Mouse (Mus musculus): ENCODE results near the gene Cdk14. TPM values are rescaled to one million over a fixed set of nuclear protein-coding genes. Genes with fewer than 3 reads are reported as not detected.

The Cdk14 gene
- polyA plus RNA-seq, 1 experiment from 2014 or later = 37.8 TPM

GRCm38 (mm10) chr5:4893852-4894207 lies 526.3 kb downstream of the Cdk14 start:
- Histone ChIP-seq H3K9me3 (ENCODE audit: low read depth, low read length) (no peaks in the 10 kb centered on the region), H3K36me3 (ENCODE audit: insufficient read depth) (no peaks in the 10 kb centered on the region), H3K4me3 (ENCODE audit: low read depth, low read length) (no peak overlapping the region), H3K27ac (ENCODE audit: low read depth) (peak overlapping the region; percentile 66), H3K27me3 (ENCODE audit: insufficient read depth, low read length) (no peaks in the 10 kb centered on the region), H3K9ac (no peak overlapping the region), H3K4me1 (ENCODE audit: insufficient read depth) (no peaks in the 10 kb centered on the region), H3K4me2 (no peak overlapping the region)
- DNase-seq (peak; percentile 43), ATAC-seq (ENCODE audit: insufficient read depth) (peak; percentile 77)
- 62% methylated on average over 5 of the region's 5 CpGs for WGBS
- TF ChIP-seq CTCF (IDR thresholded peaks at IDR 0.05; ENCODE audit: low read depth) = no peak

GRCm38 (mm10) chr5:4893206-4893851 lies 526.8 kb downstream of the Cdk14 start:
- TF ChIP-seq CTCF (IDR thresholded peaks at IDR 0.05; ENCODE audit: low read depth) = no peak
- H3K9me3 ChIP-seq (ENCODE audit: low read depth, low read length) = no peaks in the 10 kb centered on the region
- 37% methylated on average over 5 of the region's 5 CpGs for WGBS
- peak; percentile 59 for DNase-seq
- no peaks in the 10 kb centered on the region for H3K4me1 ChIP-seq (ENCODE audit: insufficient read depth)
- peak overlapping the region; percentile 48; the same call in 1 of the 2 replicates for H3K27ac ChIP-seq (ENCODE audit: low read depth)
- H3K36me3 ChIP-seq (ENCODE audit: insufficient read depth) = no peaks in the 10 kb centered on the region
- no peak overlapping the region for H3K4me3 ChIP-seq (ENCODE audit: low read depth, low read length)
- no peak overlapping the region for H3K9ac ChIP-seq
- ATAC-seq (ENCODE audit: insufficient read depth) = peak; percentile 24
- no peaks in the 10 kb centered on the region for H3K27me3 ChIP-seq (ENCODE audit: insufficient read depth, low read length)
- H3K4me2 ChIP-seq = no peak overlapping the region

GRCm38 (mm10) chr5:4892734-4893133 lies 527.4 kb downstream of the Cdk14 start:
- ATAC-seq (ENCODE audit: insufficient read depth) = no peak
- TF ChIP-seq CTCF (IDR thresholded peaks at IDR 0.05; ENCODE audit: low read depth) = no peak
- 61% methylated on average over 4 of the region's 4 CpGs for WGBS
- Histone ChIP-seq H3K9ac (no peak overlapping the region), H3K9me3 (ENCODE audit: low read depth, low read length) (no peaks in the 10 kb centered on the region), H3K27me3 (ENCODE audit: insufficient read depth, low read length) (no peaks in the 10 kb centered on the region), H3K4me1 (ENCODE audit: insufficient read depth) (no peaks in the 10 kb centered on the region), H3K4me2 (no peak overlapping the region), H3K27ac (ENCODE audit: low read depth) (peak overlapping the region; percentile 48; the same call in 1 of the 2 replicates), H3K4me3 (ENCODE audit: low read depth, low read length) (no peak overlapping the region), H3K36me3 (ENCODE audit: insufficient read depth) (no peaks in the 10 kb centered on the region)
- no peak for DNase-seq

- H3K9ac ChIP-seq = no peak overlapping the region
- DNase-seq (no peak), ATAC-seq (ENCODE audit: insufficient read depth) (no peak)
- H3K27ac ChIP-seq (ENCODE audit: low read depth) = no peak overlapping the region
- no peak for TF ChIP-seq CTCF (IDR thresholded peaks at IDR 0.05; ENCODE audit: low read depth)
- no peak overlapping the region for H3K4me3 ChIP-seq (ENCODE audit: low read depth, low read length)
- no peaks in the 10 kb centered on the region for H3K9me3 ChIP-seq (ENCODE audit: low read depth, low read length)
- no peaks in the 10 kb centered on the region for H3K4me1 ChIP-seq (ENCODE audit: insufficient read depth)
- H3K36me3 ChIP-seq (ENCODE audit: insufficient read depth) = no peaks in the 10 kb centered on the region
- no peaks in the 10 kb centered on the region for H3K27me3 ChIP-seq (ENCODE audit: insufficient read depth, low read length)
- WGBS = 78% methylated on average over 17 of the region's 17 CpGs
- H3K4me2 ChIP-seq = no peak overlapping the region
Measured at GRCm38 (mm10) chr5:4891862-4892704, 528.0 kb downstream of the Cdk14 start.

GRCm38 (mm10) chr5:4887069-4887468 lies 533.0 kb downstream of the Cdk14 start:
- no peak for TF ChIP-seq CTCF (IDR thresholded peaks at IDR 0.05; ENCODE audit: low read depth)
- no peak overlapping the region for H3K9ac ChIP-seq
- H3K4me2 ChIP-seq = no peak overlapping the region
- H3K4me1 ChIP-seq (ENCODE audit: insufficient read depth) = no peaks in the 10 kb centered on the region
- ATAC-seq (ENCODE audit: insufficient read depth) (no peak), DNase-seq (no peak)
- H3K27ac ChIP-seq (ENCODE audit: low read depth) = no peak overlapping the region
- WGBS = 86% methylated on average over 4 of the region's 4 CpGs
- no peaks in the 10 kb centered on the region for H3K9me3 ChIP-seq (ENCODE audit: low read depth, low read length)
- H3K36me3 ChIP-seq (ENCODE audit: insufficient read depth) = no peaks in the 10 kb centered on the region
- no peaks in the 10 kb centered on the region for H3K27me3 ChIP-seq (ENCODE audit: insufficient read depth, low read length)
- H3K4me3 ChIP-seq (ENCODE audit: low read depth, low read length) = no peak overlapping the region

GRCm38 (mm10) chr5:4882841-4883240 lies 537.3 kb downstream of the Cdk14 start:
- Histone ChIP-seq H3K4me2 (no peak overlapping the region), H3K4me1 (ENCODE audit: insufficient read depth) (no peaks in the 10 kb centered on the region), H3K9me3 (ENCODE audit: low read depth, low read length) (no peaks in the 10 kb centered on the region), H3K27ac (ENCODE audit: low read depth) (no peak overlapping the region), H3K27me3 (ENCODE audit: insufficient read depth, low read length) (no peaks in the 10 kb centered on the region), H3K36me3 (ENCODE audit: insufficient read depth) (no peaks in the 10 kb centered on the region), H3K9ac (no peak overlapping the region), H3K4me3 (ENCODE audit: low read depth, low read length) (no peak overlapping the region)
- WGBS = 96% methylated on average over 1 of the region's 1 CpGs
- TF ChIP-seq CTCF (IDR thresholded peaks at IDR 0.05; ENCODE audit: low read depth) = no peak
- DNase-seq (no peak), ATAC-seq (ENCODE audit: insufficient read depth) (no peak)

GRCm38 (mm10) chr5:4880331-4880730 lies 539.8 kb downstream of the Cdk14 start:
- TF ChIP-seq CTCF (IDR thresholded peaks at IDR 0.05; ENCODE audit: low read depth) = no peak

More at GRCm38 (mm10) chr5:4880331-4880730, 539.8 kb downstream of the Cdk14 start:
- WGBS = 43% methylated on average over 4 of the region's 4 CpGs
- Histone ChIP-seq H3K4me3 (ENCODE audit: low read depth, low read length) (no peak overlapping the region), H3K4me1 (ENCODE audit: insufficient read depth) (no peaks in the 10 kb centered on the region), H3K9me3 (ENCODE audit: low read depth, low read length) (no peaks in the 10 kb centered on the region), H3K9ac (no peak overlapping the region), H3K27me3 (ENCODE audit: insufficient read depth, low read length) (no peaks in the 10 kb centered on the region), H3K27ac (ENCODE audit: low read depth) (peak overlapping the region; percentile 77; the same call in 1 of the 2 replicates), H3K4me2 (no peak overlapping the region), H3K36me3 (ENCODE audit: insufficient read depth) (no peaks in the 10 kb centered on the region)
- DNase-seq (peak; percentile 69), ATAC-seq (ENCODE audit: insufficient read depth) (peak; percentile 64; the same call in 1 of the 2 replicates)
